In the genomic region with DNA sequence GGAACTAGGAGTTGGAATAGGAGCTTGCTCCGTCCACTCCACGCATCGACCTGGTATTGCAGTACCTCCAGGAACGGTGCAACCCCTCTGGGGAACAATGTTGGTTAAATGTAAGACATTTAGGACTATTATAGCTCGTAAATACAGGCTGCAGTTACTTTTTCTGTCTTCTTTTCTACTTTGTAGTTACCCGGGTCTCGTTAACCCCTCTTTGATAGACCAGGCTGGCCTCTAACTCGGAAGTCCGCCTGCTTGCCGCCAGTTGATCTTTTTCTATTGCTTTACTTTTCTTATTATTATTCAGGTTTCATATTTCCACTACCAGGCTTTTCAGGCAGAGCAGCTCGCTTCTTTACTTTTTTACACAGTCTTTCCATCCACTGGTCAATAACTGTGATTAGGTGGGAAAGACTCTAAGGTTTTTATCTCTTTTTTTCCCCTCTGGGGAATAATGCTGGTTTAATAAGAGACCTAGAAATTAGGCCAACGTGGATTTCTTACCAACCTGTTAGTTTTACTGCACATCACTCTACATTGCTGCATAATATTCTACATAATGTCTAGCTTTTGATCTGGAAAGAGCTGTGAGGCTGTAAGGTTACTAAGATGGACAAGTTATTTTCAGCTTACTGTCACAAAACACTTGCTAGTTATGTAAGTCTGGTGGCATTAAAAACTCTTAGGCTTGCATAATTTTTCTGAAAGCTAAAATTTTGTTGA, we compare ENCODE assay signal across 8 mouse cellular contexts. TPM values are rescaled to one million over a fixed set of nuclear protein-coding genes. Genes with fewer than 3 reads are reported as not detected.
A peak's percentile ranks its signal among the peaks of the same experiment; 100 is the strongest.
DNase-seq lines count a peak whose midpoint lies in the region; ATAC-seq and TF ChIP-seq lines count a peak whose summit lies in the region.

No protein-coding gene starts in this region.

- no peaks in the 10 kb centered on the region for H3K27me3 ChIP-seq in lung, embryonic 14.5 days (ENCODE audit: insufficient read depth, low read length)
- H3K27me3 ChIP-seq in forebrain, embryonic 13.5 days: no peaks in the 10 kb centered on the region
- H3K27me3 ChIP-seq in limb, embryonic 15.5 days: no peaks in the 10 kb centered on the region
- no peaks in the 10 kb centered on the region for H3K27me3 ChIP-seq in neural tube, embryonic 11.5 days (ENCODE audit: control insufficient read depth, insufficient read depth, low read length)
- no peaks in the 10 kb centered on the region for H3K27me3 ChIP-seq in kidney, adult 2 months (replicated peaks; ENCODE audit: control insufficient read depth, insufficient read depth, low read length)

- TF ChIP-seq POLR2A in kidney, adult 2 months (IDR thresholded peaks at IDR 0.05; ENCODE audit: low read depth, low read length): no peak

- no peaks in the 10 kb centered on the region for H3K4me1 ChIP-seq in lung, embryonic 14.5 days (ENCODE audit: insufficient read depth)
- no peaks in the 10 kb centered on the region for H3K4me1 ChIP-seq in forebrain, embryonic 13.5 days
- no peaks in the 10 kb centered on the region for H3K4me1 ChIP-seq in limb, embryonic 15.5 days
- no peaks in the 10 kb centered on the region for H3K4me1 ChIP-seq in neural tube, embryonic 11.5 days (ENCODE audit: control insufficient read depth, insufficient read depth, low read length)
- no peaks in the 10 kb centered on the region; the same call in 1 of the 2 replicates for H3K4me1 ChIP-seq in kidney, adult 2 months (ENCODE audit: control insufficient read depth, insufficient read depth, low read length)

- no peak overlapping the region for H3K9ac ChIP-seq in lung, embryonic 14.5 days
- H3K9ac ChIP-seq in forebrain, embryonic 13.5 days: 0 out of 2 replicates have a peak overlapping the region, but pooled peaks have one; percentile 21
- H3K9ac ChIP-seq in limb, embryonic 15.5 days: no peak overlapping the region
- no peak overlapping the region; the same call in 1 of the 2 replicates for H3K9ac ChIP-seq in neural tube, embryonic 11.5 days (ENCODE audit: low read length)

- no peak for TF ChIP-seq CTCF in lung, embryonic 14.5 days (IDR thresholded peaks at IDR 0.05; ENCODE audit: low read depth)
- TF ChIP-seq CTCF in kidney, adult 2 months (conservative IDR thresholded peaks at IDR 0.05; ENCODE audit: insufficient read depth, insufficient read length, low read depth, low read length): no peak

- peak; percentile 89 for ATAC-seq in lung, embryonic 14.5 days (ENCODE audit: insufficient read depth)
- ATAC-seq in activated CD4-positive, CD25-positive, alpha-beta regulatory T cell, adult 4 months: peak; percentile 33
- peak; percentile 84; the same call in 1 of the 2 replicates for ATAC-seq in forebrain, embryonic 13.5 days
- ATAC-seq in limb, embryonic 15.5 days (ENCODE audit: insufficient number of reproducible peaks, low FRiP score, low TSS enrichment, low read depth): peak; percentile 86; the same call in 1 of the 2 replicates
- no peak; the same call in 1 of the 2 replicates for ATAC-seq in neural tube, embryonic 11.5 days (ENCODE audit: insufficient read depth, low FRiP score, low TSS enrichment)

- peak overlapping the region; percentile 44; the same call in 1 of the 2 replicates for H3K4me3 ChIP-seq in lung, embryonic 14.5 days (ENCODE audit: low read depth, low read length)
- peak overlapping the region; percentile 49 for H3K4me3 ChIP-seq in forebrain, embryonic 13.5 days
- peak overlapping the region; percentile 50 for H3K4me3 ChIP-seq in limb, embryonic 15.5 days
- no peak overlapping the region for H3K4me3 ChIP-seq in neural tube, embryonic 11.5 days (ENCODE audit: low read depth, low read length)
- no peak overlapping the region for H3K4me3 ChIP-seq in kidney, adult 2 months (ENCODE audit: insufficient read depth, low read depth, low read length)

- H3K4me2 ChIP-seq in lung, embryonic 14.5 days: peak overlapping the region; percentile 69
- H3K4me2 ChIP-seq in forebrain, embryonic 13.5 days: peak overlapping the region; percentile 66
- H3K4me2 ChIP-seq in limb, embryonic 15.5 days: peak overlapping the region; percentile 59; the same call in 1 of the 2 replicates
- H3K4me2 ChIP-seq in neural tube, embryonic 11.5 days (ENCODE audit: low read depth): peak overlapping the region; percentile 43; the same call in 1 of the 2 replicates

- under 1% methylated on average over 12 of the region's 12 CpGs for WGBS in lung, embryonic 14.5 days
- WGBS in forebrain, embryonic 13.5 days: under 1% methylated on average over 12 of the region's 12 CpGs
- under 1% methylated on average over 12 of the region's 12 CpGs for WGBS in limb, embryonic 15.5 days
- under 1% methylated on average over 12 of the region's 12 CpGs for WGBS in neural tube, embryonic 11.5 days
- WGBS in kidney, adult 2 months: 5% methylated on average over 12 of the region's 12 CpGs

- no peaks in the 10 kb centered on the region for H3K36me3 ChIP-seq in lung, embryonic 14.5 days (ENCODE audit: insufficient read depth)
- no peaks in the 10 kb centered on the region for H3K36me3 ChIP-seq in forebrain, embryonic 13.5 days (ENCODE audit: poor library complexity, severe bottlenecking)
- H3K36me3 ChIP-seq in limb, embryonic 15.5 days: no peaks in the 10 kb centered on the region
- no peaks in the 10 kb centered on the region for H3K36me3 ChIP-seq in neural tube, embryonic 11.5 days (ENCODE audit: control insufficient read depth, insufficient read depth, low read length)
- H3K36me3 ChIP-seq in kidney, adult 2 months (ENCODE audit: control insufficient read depth, insufficient read depth, low read length): no peaks in the 10 kb centered on the region

- peak overlapping the region; percentile 98; the same call in 1 of the 2 replicates for H3K27ac ChIP-seq in lung, embryonic 14.5 days (ENCODE audit: low read depth)
- H3K27ac ChIP-seq in forebrain, embryonic 13.5 days: peak overlapping the region; percentile 71
- H3K27ac ChIP-seq in limb, embryonic 15.5 days: peak overlapping the region; percentile 99
- H3K27ac ChIP-seq in neural tube, embryonic 11.5 days (ENCODE audit: low read depth, low read length): no peak overlapping the region
- H3K27ac ChIP-seq in kidney, adult 2 months (ENCODE audit: insufficient read depth, low read depth, low read length): no peak overlapping the region

- DNase-seq in lung, embryonic 14.5 days: peak; percentile 86
- DNase-seq in lung, postnatal 36 days: no peak
- DNase-seq in neural tube, embryonic 11.5 days (ENCODE audit: low spot score): peak; percentile 73
- no peak for DNase-seq in cerebellum, adult 9-10 months
- no peak for DNase-seq in kidney, adult 2 months

- H3K9me3 ChIP-seq in lung, embryonic 14.5 days (ENCODE audit: low read depth, low read length): no peaks in the 10 kb centered on the region
- no peaks in the 10 kb centered on the region for H3K9me3 ChIP-seq in forebrain, embryonic 13.5 days (replicated peaks)
- H3K9me3 ChIP-seq in limb, embryonic 15.5 days: no peaks in the 10 kb centered on the region
- no peaks in the 10 kb centered on the region for H3K9me3 ChIP-seq in neural tube, embryonic 11.5 days (ENCODE audit: control insufficient read depth, low read length)

RNA-seq across cellular contexts. Expression of gene Mreg, which starts 32.4 kb away (rescaled TPM):
- polyA plus RNA-seq in lung, embryonic 14.5 days (2014; fragmentation: Nextera tagmentation; extraction: Ambion mirVana): 1.5 and 1.8 TPM in 2 replicates
- under 1 TPM in 1 of 2 experiments, not detected in 1; 0.15 TPM for polyA plus RNA-seq in activated CD4-positive, CD25-positive, alpha-beta regulatory T cell, adult 4 months (2017; shearing (Covaris generic))
- 1.3 and 1.5 TPM in 2 replicates for polyA plus RNA-seq in forebrain, embryonic 13.5 days (2015; fragmentation: Nextera tagmentation; extraction: Ambion mirVana)
- polyA plus RNA-seq in limb, embryonic 15.5 days (2015; fragmentation: Nextera tagmentation; extraction: Ambion mirVana): 5.4 and 5.6 TPM in 2 replicates
- 31.0 and 38.8 TPM in 2 replicates for polyA plus RNA-seq in neural tube, embryonic 11.5 days (2014; fragmentation: Nextera tagmentation; extraction: Ambion mirVana)
- 2.3 and 3.2 TPM in 2 replicates for polyA plus RNA-seq in kidney, adult 2 months (2012; rRNA removed)

RNA-seq across cellular contexts. Expression of gene Pecr, which starts 39.6 kb away (rescaled TPM):
- polyA plus RNA-seq in lung, embryonic 14.5 days (2014; fragmentation: Nextera tagmentation; extraction: Ambion mirVana): 22.7 and 25.6 TPM in 2 replicates
- 1 to 10 TPM; 3.8 to 4.8 TPM for polyA plus RNA-seq in activated CD4-positive, CD25-positive, alpha-beta regulatory T cell, adult 4 months (2017; shearing (Covaris generic))
- polyA plus RNA-seq in forebrain, embryonic 13.5 days (2015; fragmentation: Nextera tagmentation; extraction: Ambion mirVana): 12.6 and 13.4 TPM in 2 replicates
- polyA plus RNA-seq in limb, embryonic 15.5 days (2015; fragmentation: Nextera tagmentation; extraction: Ambion mirVana): 33.3 and 35.7 TPM in 2 replicates
- 14.0 and 17.3 TPM in 2 replicates for polyA plus RNA-seq in neural tube, embryonic 11.5 days (2014; fragmentation: Nextera tagmentation; extraction: Ambion mirVana)
- polyA plus RNA-seq in kidney, adult 2 months (2012; rRNA removed): 215 and 254 TPM in 2 replicates

RNA-seq across cellular contexts. Expression of gene Tmem169, which starts 39.7 kb away (rescaled TPM):
- 1.1 and 2.3 TPM in 2 replicates for polyA plus RNA-seq in lung, embryonic 14.5 days (2014; fragmentation: Nextera tagmentation; extraction: Ambion mirVana)
- under 1 TPM in 1 of 2 experiments, not detected in 1; 0.15 TPM for polyA plus RNA-seq in activated CD4-positive, CD25-positive, alpha-beta regulatory T cell, adult 4 months (2017; shearing (Covaris generic))
- polyA plus RNA-seq in forebrain, embryonic 13.5 days (2015; fragmentation: Nextera tagmentation; extraction: Ambion mirVana): 25.8 and 28.1 TPM in 2 replicates
- 3.3 and 3.5 TPM in 2 replicates for polyA plus RNA-seq in limb, embryonic 15.5 days (2015; fragmentation: Nextera tagmentation; extraction: Ambion mirVana)
- polyA plus RNA-seq in neural tube, embryonic 11.5 days (2014; fragmentation: Nextera tagmentation; extraction: Ambion mirVana): 17.8 and 22.6 TPM in 2 replicates
- 4.2 and 5.9 TPM in 2 replicates for polyA plus RNA-seq in kidney, adult 2 months (2012; rRNA removed)

Comparison
In these comparisons a context has a peak if more than half of its experiments do, and no peak if none do; other contexts are left out.
1. DNase-seq: peak in lung, embryonic 14.5 days (single experiment) and neural tube, embryonic 11.5 days (single experiment); none in lung, postnatal 36 days (single experiment), cerebellum, adult 9-10 months (single experiment) and kidney, adult 2 months (single experiment).
2. H3K27ac ChIP-seq: peak in lung, embryonic 14.5 days (single experiment), forebrain, embryonic 13.5 days (single experiment) and limb, embryonic 15.5 days (single experiment); none in neural tube, embryonic 11.5 days (single experiment) and kidney, adult 2 months (single experiment).
3. H3K4me3 ChIP-seq: peak in lung, embryonic 14.5 days (single experiment), forebrain, embryonic 13.5 days (single experiment) and limb, embryonic 15.5 days (single experiment); none in neural tube, embryonic 11.5 days (single experiment) and kidney, adult 2 months (single experiment).
4. Peak in every context shown above with its lines, with median percentiles within 50 percentile points of each other: H3K4me2 ChIP-seq.